Mouse (Mus musculus) cerebellum, postnatal 25 days (tissue): ENCODE results near the gene Gpr132.
A peak's percentile ranks its signal among the peaks of the same experiment; 100 is the strongest.
"Not testable (repeated sequence)": the region's sequence is repeated elsewhere in the genome, so short reads cannot be mapped to it uniquely, and the experiment has no call there.

Experiments
- DNase-seq, 2 experiments: peaks; one replicate each; pipeline ENCODE4 v3.0.0; 2021; ENCODE audit warnings: mixed read lengths in 2 of 2

Gene Gpr132

DNA sequence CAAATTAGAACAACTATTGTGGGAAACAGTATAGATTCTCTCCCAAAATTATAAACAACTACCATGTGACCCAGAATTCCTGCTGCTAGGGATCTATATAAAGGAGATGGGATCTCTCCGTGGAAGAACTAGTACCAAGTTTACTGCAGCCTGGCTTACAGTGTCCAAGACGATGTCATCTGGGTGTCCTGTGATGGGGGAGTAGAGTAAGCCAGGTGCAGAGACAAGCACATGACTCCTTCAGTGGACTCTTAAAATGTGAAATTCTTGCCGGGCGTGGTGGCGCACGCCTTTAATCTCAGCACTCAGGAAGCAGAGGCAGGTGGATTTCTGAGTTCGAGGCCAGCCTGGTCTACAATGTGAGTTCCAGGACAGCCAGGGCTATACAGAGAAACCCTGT is 51.2 kb downstream of the Gpr132 start:
- not testable (repeated sequence) for DNase-seq

DNA sequence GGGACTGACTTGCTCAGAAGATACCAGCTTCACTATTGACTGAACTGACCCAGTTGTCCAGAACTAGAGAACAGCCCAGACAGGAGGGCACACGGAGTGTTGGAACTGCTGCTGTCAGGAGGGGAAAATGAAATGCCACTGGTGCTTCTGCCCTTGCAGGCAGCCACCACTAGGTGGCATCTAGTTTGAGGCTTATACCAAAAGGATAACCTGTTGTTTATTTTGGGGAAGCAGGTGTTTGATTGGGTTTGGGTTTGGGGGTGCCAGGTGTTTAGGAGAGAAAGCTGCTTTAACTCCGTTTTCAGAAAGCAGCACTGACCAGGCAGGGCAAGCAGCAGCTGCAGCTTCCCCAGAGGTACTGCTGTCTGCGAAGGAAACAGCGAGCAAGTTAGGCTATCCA is 51.7 kb downstream of the Gpr132 start:
- peak; percentile 69 to 81 for DNase-seq

DNA sequence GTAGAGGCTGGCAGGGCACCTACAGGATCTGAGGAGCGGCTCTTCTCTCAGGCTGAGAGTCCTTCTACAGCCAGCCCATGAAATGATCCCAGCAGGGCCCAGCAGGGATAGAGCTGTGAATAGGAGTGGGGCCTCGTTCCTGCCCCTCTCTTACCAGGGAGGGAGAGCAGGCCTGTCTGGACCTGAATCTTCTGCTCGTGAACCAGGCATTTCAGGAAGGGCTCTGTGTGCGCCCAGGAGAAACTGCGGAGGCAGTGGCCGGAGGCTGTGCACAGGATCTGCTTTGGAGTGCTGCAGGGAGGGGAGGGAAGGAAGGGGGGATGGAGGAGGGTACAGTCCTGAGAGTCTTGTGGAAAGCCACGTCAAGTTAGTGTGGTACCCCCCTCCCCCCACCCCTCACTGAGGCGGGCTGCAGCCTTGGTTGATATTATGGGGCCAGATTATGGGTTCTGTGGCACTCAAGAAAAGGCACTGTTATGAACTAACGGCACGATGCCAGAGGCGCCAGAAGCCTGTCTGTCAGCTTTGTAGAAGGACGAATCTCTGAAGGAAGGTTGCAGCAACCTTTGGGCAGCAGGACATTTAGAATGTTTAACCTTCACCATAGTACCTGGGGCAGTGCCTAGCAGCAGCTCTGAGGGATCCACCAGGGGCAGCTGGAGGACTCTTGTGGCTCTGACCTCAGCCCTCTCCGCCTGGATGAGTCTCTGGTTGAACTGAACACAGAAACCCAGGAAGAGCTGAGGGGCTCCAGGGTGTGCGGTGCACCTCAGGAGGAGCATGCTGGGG is 53.2 kb downstream of the Gpr132 start:
- no peak for DNase-seq

DNA sequence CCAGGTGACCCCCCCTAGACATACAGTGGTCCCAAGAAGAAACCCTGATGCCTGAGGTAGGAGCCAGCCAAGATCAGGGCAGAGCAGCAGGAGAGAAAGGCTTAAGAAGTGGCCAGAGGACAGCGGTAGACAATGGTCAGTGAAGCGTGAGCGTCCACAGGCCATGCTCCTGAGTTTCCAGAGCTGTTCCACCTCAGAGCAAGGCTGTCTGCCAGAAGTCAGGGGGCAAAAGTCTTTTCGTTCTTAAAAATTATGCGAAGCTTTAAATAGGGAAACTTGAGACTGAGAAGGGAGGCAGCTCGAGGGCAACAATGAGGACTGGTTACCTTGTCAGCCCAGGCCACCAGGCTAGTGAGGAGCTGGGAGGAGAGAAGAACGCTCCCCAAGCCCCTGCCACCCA is 54.7 kb downstream of the Gpr132 start:
- no peak for DNase-seq

DNA sequence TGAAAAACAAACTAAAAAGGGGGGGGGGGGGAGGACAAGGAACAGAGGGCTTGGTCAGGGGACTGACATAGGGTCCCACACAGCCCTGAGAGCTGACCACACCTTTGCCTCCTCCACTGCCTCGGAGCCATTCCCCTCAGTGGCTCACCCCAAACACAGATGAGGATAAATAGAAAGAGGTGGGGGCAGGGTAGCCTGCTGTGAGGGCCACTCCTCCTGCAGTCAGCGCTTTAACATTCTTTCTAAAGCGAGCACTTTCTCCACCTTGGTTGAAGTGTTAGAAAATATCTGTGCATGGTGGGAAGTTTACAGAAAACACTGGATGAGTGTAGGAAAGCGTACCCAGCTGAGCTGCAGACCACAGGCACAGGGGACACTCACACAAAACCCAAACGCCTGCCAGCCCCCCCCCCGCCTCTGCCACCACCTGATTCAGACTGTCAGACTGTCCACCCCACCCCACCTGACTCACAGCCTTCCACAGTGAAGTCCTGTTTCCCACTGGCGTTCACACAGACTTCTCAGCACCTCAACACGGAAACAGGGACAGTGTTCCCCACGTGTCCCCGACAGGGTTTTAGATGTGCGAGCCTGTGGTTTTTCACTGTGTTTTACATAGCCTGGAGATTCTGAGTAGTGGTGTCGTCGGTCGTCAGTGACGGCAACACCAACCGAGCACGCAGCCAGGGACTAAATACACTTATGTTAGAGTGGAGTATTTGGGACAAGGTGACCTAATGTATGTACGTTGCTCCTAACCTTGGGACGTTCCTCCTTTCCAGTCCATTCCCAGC is 57.7 kb downstream of the Gpr132 start:
- DNase-seq, result no peak

DNA sequence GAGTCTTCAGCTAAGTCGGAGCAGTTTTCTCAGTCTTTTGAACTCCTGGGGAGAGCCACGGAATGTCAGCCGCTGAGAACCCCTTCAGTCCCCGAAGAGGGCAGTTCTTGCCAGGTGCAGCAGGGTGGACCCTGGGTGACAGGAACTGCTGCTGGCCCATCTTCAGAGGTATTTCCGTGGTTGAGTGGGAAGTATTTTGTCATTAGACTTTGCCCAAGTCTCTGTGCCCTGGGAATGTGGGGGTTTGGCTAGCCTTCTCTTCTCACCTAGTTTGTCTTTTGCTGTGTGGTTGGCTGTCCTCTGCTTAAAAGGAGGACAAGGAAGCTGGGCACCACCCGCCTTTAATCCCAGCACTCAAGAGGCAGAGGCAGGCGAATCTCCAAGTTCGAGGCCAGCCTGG is 58.4 kb downstream of the Gpr132 start:
- no peak for DNase-seq

DNA sequence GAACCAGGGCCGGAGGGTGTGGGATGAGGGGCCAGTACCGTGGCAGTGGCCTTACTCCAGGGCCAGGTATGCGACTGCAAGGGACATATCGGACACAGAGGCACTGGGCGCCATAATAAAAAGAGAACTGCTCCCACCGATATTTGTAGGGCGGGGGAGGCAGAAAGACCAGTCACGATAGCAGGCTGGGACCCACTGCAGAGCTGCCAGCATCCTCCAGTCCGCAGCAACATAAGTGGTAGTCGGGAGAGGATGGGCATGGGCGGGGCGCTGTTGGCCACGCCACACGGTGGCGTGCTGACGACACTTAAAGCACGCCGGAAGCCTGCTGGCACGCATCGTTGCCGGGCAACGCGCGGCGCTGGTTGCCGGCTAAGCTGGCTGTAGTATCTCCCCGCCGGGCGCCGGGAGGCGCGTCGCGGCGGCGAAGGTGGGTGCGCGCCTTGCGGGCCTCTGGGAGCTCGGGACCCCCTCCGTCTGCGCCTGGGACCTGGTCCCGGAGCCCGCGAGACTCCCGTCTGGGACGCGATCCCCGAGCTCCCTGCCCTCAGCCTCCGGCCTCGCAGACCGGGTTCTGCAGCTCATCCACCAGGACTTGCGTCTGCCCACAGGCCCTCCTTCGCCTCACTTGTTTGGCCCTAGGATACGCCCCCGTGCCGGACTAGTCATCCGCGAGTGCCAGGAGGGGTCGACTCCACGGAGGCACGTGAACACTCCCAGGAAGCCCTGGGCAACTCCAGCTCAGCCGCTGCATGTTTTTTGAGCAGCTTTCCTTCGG is 59.3 kb downstream of the Gpr132 start, which contains the start of gene Clba1:
Clba1 (plus strand) TSS at position 351 of the 778 bp plus-strand sequence.
- DNase-seq, result peak; percentile 95 to 97

DNA sequence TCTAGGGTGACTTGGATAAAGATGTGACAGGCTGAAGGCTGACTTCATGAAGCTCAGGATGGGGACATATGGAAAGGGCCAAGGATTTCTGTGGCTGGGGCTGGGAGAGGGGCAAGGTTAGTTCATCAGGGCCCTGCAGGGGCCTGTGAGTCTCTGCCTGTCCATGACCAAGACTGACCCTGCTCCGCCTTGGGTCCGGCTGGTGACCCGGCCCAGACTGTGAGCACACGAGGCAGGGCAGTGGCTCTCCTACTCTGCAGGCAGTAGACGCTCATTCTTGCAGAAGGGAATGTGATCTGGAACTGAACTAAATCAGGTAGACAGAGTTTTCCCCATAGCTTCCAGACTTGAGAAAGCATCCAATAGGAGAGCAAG is 59.8 kb downstream of the Gpr132 start:
- no peak for DNase-seq

DNA sequence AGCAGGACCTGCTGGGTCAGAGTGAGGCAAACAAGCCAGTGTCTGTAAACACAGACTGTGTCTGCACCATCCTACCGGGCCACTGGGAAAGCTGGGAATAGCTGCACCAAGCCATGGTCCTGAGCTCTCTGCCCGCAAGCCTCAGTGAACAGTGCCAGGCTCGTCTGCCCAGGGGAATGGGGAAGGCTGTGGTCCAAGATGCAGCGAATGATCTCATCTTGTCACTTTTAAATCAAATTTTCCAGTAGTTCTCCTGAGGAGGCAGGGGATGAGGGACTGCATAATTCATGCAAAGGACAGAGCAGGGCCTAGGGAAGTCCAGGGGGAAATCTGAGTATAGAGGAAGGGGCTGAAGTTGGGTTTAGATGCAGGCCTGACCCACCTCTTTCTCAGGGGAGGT is 60.2 kb downstream of the Gpr132 start:
- no peak for DNase-seq

DNA sequence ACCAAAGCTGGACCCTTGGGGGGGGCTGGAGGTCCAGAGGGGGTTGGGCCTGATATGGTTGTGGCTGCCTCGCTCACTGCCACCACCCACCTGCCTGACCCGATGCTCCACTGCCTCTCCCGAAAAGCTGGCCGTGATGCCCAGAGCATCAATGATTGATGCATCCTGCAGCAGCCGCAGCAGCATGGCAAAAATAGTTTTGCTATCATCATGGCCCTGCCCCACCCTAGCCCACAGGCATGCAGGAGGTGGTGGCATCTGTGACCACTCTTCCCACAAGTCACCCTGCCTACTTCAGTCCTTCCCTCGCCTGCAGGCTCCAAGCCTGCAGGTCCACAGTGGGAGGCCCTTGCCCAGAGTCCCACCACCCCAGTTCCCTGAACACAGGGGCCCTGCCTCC is 62.0 kb downstream of the Gpr132 start:
- no peak for DNase-seq

DNA sequence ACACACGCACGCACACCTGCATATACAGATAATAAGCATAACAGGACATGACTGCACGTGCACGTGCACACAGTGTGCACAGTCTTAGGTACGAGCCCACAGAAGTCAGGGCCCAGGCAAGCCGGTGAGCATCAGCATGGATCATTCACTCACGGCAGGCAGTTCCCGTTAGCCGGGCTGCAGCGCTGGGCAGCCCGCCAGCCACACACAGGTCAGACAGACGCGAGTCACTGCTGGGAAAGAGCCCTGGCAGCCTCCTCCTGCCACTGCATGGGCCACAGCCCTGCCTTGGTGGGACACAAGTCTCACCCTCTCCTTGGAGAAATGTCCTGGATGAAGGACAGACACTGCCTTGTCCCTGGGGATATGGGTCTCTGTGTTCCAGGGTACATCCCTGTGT is 64.0 kb downstream of the Gpr132 start:
- peak; percentile 47 to 65 for DNase-seq

DNA sequence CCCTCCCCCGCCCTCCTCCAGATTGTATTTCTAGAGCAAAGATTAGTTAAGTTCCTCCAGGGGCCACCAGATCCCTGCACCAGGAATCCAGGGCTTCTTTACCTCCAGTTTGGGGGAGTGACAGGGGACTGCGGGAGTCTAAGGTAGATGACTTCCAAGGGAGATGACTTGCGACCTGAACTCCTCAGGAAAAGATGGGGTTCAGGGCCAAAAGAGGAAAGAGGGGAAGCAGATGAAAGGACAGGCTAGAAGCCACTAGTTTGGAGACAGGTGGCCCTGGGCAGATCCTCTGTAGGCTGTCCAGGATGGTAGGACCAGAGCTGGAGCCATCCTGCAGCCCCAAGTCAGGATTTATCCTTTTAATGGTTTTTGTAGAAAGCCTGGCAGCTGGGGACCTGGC is 65.1 kb downstream of the Gpr132 start:
- no peak for DNase-seq

DNA sequence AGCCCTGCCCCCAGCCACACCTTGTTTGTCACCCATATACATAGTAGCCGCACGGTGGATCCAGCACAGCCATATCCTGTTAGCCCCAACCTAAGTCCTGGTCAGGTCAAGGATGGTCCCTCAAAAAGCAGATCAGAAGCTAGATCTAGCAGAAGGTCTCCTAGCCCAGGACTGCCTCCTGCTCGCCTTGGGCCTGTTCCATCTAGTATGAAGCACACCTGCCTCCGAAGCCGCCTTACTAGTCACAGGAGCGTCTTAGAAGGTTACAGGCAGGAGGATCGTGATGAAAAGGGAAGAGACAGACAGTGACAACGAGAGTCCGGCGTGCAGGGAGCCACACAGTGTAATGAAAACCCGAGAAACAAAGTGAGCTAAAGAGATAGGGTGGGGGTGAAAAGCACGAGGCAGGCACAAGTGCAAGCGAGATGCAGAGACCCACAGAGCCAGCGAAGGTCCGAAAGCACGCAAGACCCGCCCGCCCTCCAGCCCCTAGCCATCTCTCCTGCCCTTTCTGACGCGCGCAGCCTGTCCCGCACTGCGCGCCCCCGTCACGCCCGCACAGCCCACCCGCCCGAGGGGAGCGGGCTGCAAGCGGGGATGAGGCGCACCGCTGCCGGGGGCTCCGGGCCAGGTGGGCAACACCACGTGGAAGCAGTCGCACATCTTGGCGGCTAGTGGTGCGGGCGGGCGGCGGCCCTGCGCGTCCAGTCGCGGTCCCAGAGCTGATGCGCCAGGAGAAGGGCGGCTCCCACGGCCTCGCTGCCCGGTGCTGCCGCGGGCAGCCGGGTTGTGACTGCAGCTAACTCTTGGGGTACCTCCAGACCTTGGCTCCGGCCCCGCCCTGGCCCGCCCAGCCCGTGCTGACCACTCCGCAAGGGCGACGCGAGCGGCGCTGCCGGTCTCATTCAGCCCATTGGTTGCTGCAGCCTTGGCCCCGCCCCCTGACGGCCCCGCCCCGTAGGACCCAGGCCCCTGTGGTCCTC is 65.9 kb downstream of the Gpr132 start, which contains the start of gene Ahnak2:
Ahnak2 (minus strand) TSS at position 794 of the 983 bp plus-strand sequence.
- DNase-seq, result peak; percentile 56 to 80
